Mouse (Mus musculus) spleen, adult 12 weeks (tissue): ENCODE data around the gene Fcgr3.
"Not testable (repeated sequence)": the region's sequence is repeated elsewhere in the genome, so short reads cannot be mapped to it uniquely, and the experiment has no call there.

Experiments used
- DNase-seq: peaks from one replicate; pipeline ENCODE4 v3.0.0; 2022; ENCODE audit warnings: low spot score

Gene Fcgr3

DNA sequence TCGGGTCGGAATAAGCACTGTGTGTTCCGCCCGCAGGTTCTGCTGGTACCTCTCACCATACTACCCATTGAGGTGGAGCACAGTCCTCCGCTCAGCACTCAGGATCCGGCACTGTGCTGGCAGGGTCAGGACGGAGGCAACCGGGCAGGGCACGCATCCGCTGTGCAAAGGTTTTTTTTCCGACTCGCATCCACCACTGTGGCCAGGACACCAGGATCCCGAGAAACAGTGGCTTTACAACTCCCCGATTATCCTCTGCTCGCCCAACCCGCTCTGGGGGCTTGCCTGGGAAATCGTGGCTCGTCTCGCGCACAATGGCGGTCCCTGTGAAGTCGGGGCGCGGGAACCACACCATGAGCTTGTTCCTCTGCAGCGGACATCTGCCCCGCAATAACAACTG lies 21.0 kb upstream of the Fcgr3 start:
- DNase-seq: no peak

DNA sequence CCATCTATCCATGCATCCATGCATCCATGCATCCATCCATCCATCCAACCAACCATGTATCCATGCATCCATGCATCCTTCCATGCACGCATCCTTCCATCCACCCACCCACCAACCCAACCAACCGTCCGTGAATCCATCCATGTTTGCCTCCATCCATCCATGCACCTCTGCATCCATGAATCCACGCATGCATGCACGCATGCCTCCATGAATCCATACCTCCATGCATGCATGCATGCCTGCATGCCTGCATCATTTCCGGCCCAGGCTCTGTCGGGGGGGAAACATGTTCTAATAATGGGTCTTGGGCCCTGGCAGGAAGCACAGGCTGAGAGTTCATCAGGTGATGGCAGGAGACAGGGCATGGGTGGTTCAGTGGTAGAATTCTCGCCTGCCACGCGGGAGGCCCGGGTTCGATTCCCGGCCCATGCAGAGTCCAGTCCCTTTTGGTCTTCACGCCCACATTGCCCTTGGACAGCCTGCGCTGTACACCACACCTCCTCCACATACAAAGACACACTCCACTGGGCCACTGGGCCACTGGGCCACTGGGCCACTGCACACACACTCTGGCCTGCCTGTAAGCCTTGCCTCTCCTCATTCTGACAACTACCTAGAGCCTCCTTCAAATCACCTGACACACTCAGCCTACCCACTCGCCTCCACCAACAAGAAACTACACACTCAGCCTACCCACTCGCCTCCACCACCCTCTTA lies 16.9 kb upstream of the Fcgr3 start:
- DNase-seq: not testable (repeated sequence)

DNA sequence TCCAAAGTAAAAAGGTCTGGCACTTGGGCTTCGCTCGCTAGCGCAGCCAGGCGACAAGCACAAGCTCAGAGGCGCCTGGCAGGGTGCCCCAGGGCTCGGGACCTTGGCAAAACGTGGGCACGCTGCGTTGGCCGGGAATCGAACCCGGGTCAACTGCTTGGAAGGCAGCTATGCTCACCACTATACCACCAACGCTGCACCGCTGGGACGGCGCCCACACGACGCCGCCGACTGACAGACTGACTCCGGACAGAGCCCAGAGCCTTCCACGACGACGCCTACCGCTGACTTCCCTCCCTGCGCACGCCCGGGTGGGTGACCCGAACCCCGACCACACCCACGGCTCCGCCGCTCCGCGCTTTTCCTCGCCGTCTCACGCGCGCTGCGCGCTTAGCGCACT lies 15.1 kb upstream of the Fcgr3 start:
- not testable (repeated sequence) for DNase-seq

DNA sequence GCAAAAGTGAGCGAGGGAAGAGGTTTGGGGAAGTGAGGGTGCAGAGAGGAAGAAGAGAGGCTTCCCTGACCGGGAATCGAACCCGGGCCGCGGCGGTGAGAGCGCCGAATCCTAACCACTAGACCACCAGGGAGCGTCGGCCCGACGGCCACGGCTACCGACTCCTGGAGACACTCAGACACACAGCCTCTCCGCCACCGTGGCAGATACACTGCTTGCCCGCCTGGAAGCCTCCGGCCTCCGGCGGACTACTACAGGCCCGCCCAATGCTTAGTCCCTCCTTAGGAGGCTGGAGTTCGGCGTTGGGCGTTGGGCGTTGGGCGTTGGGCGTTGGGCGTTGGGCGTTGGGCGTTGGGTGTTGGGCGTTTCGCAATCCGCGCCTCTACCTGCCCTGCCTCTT lies 14.6 kb upstream of the Fcgr3 start:
- DNase-seq: not testable (repeated sequence)

DNA sequence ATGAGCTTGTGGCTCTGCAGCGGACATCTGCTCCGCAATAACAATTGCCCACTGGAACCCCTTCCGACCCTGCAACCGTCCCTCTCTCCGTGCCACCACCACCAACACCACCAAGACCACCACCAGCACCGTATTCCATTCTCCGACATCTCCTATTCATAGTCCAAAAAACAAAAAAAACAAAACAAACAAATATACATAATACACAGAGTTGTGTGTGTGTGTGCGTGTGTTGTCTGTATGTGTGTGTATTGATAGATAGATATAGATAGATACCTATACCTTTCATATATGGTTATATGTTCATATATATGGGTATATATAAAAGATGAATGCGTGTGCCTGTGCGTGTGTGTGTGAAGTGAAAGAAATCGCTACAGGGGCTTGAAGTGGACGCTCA lies 13.7 kb upstream of the Fcgr3 start:
- not testable (repeated sequence) for DNase-seq

DNA sequence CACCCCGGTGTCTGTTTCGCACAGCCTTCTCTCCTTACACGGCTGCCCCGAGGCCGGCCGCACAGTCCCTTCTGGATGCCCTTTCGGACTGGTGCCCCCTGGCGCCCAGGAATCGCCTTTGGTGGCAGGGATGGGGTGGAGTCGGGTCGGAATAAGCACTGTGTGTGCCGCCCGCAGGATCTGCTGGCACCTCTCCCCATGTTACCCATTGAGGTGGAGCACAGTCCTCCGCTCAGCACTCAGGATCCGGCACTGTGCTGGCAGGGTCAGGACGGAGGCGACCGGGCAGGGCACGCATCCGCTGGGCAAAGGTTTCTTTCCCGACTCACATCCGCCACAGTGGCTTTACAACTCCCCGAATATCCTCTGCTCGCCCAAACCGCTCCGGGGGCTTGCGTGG lies 13.2 kb upstream of the Fcgr3 start:
- DNase-seq: not testable (repeated sequence)

- not testable (repeated sequence) for DNase-seq
Observed at GRCm38 (mm10) chr1:171077192-171077591, 12.5 kb upstream of the Fcgr3 start.

- DNase-seq: not testable (repeated sequence)
Observed at GRCm38 (mm10) chr1:171076176-171076575, 11.4 kb upstream of the Fcgr3 start.

- DNase-seq: peak; percentile 45
Observed at GRCm38 (mm10) chr1:171074283-171074682, 9.5 kb upstream of the Fcgr3 start.

- not testable (repeated sequence) for DNase-seq
Observed at GRCm38 (mm10) chr1:171072217-171072616, 7.5 kb upstream of the Fcgr3 start.

DNA sequence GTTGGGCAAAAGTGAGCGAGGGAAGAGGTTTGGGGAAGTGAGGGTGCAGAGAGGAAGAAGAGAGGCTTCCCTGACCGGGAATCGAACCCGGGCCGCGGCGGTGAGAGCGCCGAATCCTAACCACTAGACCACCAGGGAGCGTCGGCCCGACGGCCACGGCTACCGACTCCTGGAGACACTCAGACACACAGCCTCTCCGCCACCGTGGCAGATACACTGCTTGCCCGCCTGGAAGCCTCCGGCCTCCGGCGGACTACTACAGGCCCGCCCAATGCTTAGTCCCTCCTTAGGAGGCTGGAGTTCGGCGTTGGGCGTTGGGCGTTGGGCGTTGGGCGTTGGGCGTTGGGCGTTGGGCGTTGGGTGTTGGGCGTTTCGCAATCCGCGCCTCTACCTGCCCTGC lies 7.0 kb upstream of the Fcgr3 start:
- DNase-seq: not testable (repeated sequence)

DNA sequence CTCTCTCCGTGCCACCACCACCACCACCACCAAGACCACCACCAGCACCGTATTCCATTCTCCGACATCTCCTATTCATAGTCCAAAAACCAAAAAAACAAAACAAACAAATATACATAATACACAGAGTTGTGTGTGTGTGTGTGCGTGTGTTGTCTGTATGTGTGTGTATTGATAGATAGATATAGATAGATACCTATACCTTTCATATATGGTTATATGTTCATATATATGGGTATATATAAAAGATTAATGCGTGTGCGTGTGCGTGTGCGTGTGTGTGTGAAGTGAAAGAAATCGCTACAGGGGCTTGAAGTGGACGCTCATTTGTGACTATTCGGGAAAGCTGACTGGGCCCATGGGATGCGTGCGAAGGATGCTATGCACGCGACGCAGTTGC lies 6.1 kb upstream of the Fcgr3 start:
- not testable (repeated sequence) for DNase-seq

GRCm38 (mm10) chr1:171069508-171069907 lies 4.8 kb upstream of the Fcgr3 start:
- DNase-seq: not testable (repeated sequence)

DNA sequence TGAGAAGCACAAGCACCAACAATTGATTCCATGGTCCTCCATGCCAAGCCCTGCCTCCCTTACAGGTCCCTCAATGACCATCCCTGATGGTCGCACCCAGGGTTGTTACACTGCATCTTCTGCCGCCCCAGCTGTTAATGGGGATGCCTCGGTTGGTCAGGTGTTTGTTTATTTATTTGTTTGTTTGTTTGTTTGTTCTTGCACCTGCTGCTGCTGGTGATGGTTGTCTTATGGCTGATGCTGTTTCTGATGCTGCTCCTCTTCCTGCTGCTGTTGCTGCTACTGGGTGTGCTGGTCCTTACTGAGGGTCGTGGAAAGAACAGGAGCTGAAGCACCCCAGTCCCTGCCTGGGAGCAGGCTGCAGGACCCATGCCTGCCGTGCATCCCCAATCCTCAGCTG lies 3.2 kb upstream of the Fcgr3 start:
- not testable (repeated sequence) for DNase-seq

- not testable (repeated sequence) for DNase-seq
Observed at GRCm38 (mm10) chr1:171066583-171066982, 1.8 kb upstream of the Fcgr3 start.

GRCm38 (mm10) chr1:171065768-171066167 lies 1.0 kb upstream of the Fcgr3 start:
- peak; percentile 48 for DNase-seq

DNA sequence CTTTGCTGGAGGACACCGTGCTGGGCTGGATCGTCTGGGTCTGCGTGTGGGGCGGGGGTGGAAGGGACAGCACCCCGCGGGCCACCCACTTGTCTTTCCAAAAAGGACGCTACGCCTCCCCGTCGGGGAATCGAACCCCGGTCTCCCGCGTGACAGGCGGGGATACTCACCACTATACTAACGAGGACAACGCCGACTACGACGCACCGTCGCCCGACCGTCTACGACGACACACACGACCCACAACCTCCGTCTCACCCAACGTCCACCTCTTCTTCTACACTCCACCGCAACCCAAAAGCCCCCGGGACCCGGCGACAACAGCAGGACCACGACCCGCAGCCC lies 480 bp upstream of the Fcgr3 start:
- peak; percentile 72 for DNase-seq

DNA sequence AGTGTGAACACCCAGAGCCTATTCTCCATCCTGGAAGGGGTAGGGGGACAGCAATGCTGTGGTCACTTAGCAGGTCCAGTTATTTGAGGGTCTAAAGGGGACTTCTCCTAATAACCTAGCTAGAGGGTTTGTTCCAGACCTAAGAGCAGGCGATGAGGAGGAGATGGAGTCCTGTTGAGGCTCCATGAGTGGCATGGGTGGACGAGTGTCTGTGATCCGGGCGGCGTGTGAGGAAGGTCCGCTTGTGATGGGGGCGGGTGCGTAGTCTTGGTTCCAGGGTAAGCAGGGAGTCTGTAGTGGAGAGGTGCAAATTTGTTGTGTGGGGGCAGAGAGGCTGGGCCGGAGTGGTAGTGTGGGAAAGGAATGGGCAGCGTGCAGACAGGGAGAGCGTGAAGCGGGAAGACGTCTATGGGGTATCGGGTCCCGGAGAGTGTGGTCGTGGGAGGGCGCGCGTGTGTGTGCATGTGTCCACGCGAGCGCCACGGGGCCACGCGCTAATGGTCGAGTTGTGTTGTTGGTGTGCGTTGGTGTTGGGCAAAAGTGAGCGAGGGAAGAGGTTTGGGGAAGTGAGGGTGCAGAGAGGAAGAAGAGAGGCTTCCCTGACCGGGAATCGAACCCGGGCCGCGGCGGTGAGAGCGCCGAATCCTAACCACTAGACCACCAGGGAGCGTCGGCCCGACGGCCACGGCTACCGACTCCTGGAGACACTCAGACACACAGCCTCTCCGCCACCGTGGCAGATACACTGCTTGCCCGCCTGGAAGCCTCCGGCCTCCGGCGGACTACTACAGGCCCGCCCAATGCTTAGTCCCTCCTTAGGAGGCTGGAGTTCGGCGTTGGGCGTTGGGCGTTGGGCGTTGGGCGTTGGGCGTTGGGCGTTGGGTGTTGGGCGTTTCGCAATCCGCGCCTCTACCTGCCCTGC lies 905 bp downstream of the Fcgr3 start:
- peak; percentile 64 for DNase-seq

DNA sequence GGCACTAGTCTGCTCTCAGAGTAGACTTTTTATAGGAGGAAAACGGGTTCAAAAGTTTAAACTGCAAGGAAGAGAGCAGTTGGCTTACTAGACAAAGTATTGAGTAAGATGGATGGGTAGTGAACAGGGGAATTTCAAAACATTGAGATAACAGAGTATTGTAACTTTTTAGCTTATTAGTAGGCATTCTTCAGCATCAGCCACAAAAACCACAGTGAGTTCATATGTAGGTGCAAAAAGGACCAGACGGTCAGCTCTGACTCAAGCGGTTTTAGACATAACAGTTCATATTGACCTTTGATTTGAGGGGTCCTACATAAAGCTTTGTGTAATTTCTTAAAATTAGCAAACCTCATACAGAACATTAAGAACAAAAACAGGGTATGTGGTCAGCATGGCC lies 3.2 kb downstream of the Fcgr3 start:
- DNase-seq: no peak

DNA sequence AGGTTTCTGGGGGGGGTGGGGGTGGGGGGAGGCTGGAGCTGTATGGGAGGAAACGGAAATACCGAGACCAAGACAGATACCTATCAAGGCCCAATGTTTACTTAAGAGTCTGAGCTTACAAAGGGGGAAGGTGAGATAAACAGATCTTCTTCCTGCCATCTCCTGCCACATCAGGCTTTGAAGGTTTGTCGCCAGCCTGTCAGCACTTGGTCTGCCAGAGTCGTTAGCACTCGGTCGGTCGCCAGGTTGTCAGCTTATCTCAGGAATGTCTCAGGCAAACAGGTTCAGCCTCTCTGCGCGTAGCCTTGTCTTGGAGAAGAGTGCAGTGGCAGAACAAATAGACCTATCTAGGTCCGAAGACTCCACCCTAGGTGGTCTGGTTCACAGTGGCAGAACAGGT lies 4.3 kb downstream of the Fcgr3 start:
- DNase-seq: no peak

DNA sequence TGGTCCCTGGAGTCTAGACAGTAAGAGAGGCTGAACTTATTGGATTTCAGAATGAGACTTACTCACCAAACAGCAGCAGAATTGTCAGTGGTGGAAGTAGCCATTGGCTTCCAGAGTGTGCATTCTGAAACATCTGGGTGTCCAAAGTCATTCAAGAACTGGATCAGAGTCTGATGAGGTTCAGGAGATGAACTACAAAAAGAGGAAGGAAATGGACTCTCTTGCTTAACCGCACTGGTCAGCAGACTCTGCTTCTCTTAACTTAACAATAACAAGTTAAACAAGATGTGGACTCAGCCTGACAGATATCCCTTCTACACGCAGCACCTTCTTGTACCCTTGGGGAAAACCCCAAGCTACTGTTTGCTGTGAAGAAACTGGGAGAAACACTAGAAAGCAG lies 5.5 kb downstream of the Fcgr3 start:
- no peak for DNase-seq

GRCm38 (mm10) chr1:171057253-171057652 lies 7.5 kb downstream of the Fcgr3 start:
- DNase-seq: no peak

- DNase-seq: no peak
Observed at GRCm38 (mm10) chr1:171053305-171053704, 11.4 kb downstream of the Fcgr3 start.
